Mouse (Mus musculus) lung, postnatal 0 days (tissue): ENCODE measurements around the gene Pip4k2a.

Experiments
- CTCF ChIP-seq: IDR thresholded peaks from 2 replicates; pipeline ENCODE4 v1.5.1; 2016; ENCODE audit warnings: antibody characterized with exemption, mild to moderate bottlenecking
- EP300 ChIP-seq: IDR thresholded peaks from 2 replicates; pipeline ENCODE4 v1.6.1; 2016; ENCODE audit warnings: antibody characterized with exemption, mild to moderate bottlenecking, control low read depth

DNA sequence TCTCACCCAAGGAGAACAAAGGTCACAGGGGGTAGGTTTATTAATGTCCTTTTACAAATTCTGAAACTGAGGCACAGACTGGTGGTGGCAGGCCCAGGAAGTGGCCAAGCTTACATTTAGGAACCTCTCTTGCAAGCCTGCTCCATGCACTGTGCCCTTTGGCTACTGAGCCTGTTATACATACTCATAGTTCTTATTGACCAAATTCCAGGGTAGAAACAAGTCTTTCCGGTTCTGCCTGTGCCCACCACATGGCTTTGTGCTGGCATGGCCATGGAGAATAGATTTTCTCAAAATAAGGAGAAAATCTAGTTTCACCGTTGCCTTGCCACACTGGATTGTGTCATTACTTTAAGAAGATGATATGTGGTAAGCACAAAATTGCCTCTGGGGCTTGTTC, 190.0 kb downstream of the Pip4k2a start:
- no peak for TF ChIP-seq EP300
- TF ChIP-seq CTCF = no peak
